Mouse (Mus musculus): ENCODE measurements around the gene Apba2. TPM values are rescaled to one million over a fixed set of nuclear protein-coding genes. Genes with fewer than 3 reads are reported as not detected.

Gene Apba2
- polyA plus RNA-seq, 1 experiment, result not detected

DNA sequence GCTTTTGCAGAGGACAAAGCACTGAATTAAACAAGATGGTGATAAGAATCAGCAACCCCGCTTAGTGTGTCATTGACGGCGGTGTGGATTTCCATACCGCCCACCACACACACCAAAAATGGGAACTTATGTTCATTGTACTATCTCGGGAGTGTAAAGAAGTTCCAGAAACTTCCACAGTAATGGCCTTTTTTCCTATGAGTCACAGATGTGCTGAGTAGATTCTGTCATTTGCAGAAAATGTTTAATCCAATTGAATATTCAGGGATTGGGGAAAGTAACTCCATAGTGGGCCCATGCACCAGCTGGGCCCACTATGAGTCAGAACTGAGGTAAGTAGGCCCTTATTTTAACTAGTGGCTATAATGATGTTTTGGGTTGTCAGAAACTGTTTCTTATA lies 161.0 kb downstream of the Apba2 start:
- Histone ChIP-seq H3K27me3 (ENCODE audit: control insufficient read depth, insufficient read depth, insufficient read length) (no peaks in the 10 kb centered on the region), H3K4me2 (ENCODE audit: low read depth) (no peak overlapping the region), H3K36me3 (ENCODE audit: control insufficient read depth, insufficient read depth) (no peaks in the 10 kb centered on the region), H3K79me2 (ENCODE audit: control insufficient read depth, insufficient read depth) (no peaks in the 10 kb centered on the region), H3ac (ENCODE audit: control insufficient read depth, insufficient read length) (no peak overlapping the region), H3K4me3 (no peak overlapping the region)
- no peak for TF ChIP-seq CEBPB (IDR thresholded peaks at IDR 0.05; ENCODE audit: insufficient read depth, poor library complexity, severe bottlenecking)
- TF ChIP-seq SRF (IDR thresholded peaks at IDR 0.05; ENCODE audit: control insufficient read depth, insufficient read length, low read depth), result no peak
- no peak for TF ChIP-seq TCF3 (IDR thresholded peaks at IDR 0.05; ENCODE audit: insufficient read length, low read depth)
- TF ChIP-seq MYOG (IDR thresholded peaks at IDR 0.05; ENCODE audit: control insufficient read depth in 1 of 3, insufficient read depth in 1 of 3, insufficient read length in 2 of 3, low read depth in 2 of 3), result no peak
- TF ChIP-seq TCF12 (IDR thresholded peaks at IDR 0.05; ENCODE audit: insufficient read depth, poor library complexity, severe bottlenecking), result no peak
- TF ChIP-seq POLR2A (IDR thresholded peaks at IDR 0.05; ENCODE audit: insufficient read length, low read depth), result no peak
- TF ChIP-seq E2F4 (IDR thresholded peaks at IDR 0.05; ENCODE audit: insufficient read depth), result no peak
- TF ChIP-seq POLR2AphosphoS2 (IDR thresholded peaks at IDR 0.05; ENCODE audit: insufficient read length, low read depth), result no peak
- no peak for TF ChIP-seq USF1 (IDR thresholded peaks at IDR 0.05; ENCODE audit: low read depth)
- TF ChIP-seq MAX (IDR thresholded peaks at IDR 0.05; ENCODE audit: low read depth), result no peak
- TF ChIP-seq REST (IDR thresholded peaks at IDR 0.05; ENCODE audit: insufficient read depth, insufficient read length), result no peak
- TF ChIP-seq MYOD1 (IDR thresholded peaks at IDR 0.05; ENCODE audit: control insufficient read depth in 1 of 3, insufficient read length in 2 of 3, low read depth in 2 of 3), result no peak

DNA sequence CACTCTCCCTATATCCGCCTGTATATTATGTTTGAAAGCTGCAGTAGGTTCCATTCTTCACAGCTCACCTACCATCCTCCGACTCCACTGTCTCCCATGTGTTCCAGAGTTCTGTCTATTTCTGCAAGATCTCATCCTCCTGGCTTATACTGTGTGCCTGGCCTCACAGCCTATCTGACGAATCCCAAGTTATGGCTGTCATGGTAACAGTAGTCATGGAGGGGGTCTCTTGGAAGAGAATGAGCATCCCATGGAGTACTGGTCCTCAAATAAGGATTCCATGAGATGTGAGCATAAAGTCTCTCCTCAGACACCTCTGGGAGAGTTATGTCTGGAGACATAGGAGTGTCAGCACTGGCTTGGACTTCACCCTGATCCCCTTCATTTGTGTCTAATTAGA lies 162.1 kb downstream of the Apba2 start:
- no peaks in the 10 kb centered on the region for H3K79me2 ChIP-seq (ENCODE audit: control insufficient read depth, insufficient read depth)
- H3K27me3 ChIP-seq (ENCODE audit: control insufficient read depth, insufficient read depth, insufficient read length), result no peaks in the 10 kb centered on the region
- no peaks in the 10 kb centered on the region for H3K36me3 ChIP-seq (ENCODE audit: control insufficient read depth, insufficient read depth)
- no peak overlapping the region for H3K4me3 ChIP-seq
- H3K4me2 ChIP-seq (ENCODE audit: low read depth), result no peak overlapping the region
- no peak overlapping the region for H3ac ChIP-seq (ENCODE audit: control insufficient read depth, insufficient read length)
- TF ChIP-seq CEBPB (IDR thresholded peaks at IDR 0.05; ENCODE audit: insufficient read depth, poor library complexity, severe bottlenecking) (no peak), USF1 (IDR thresholded peaks at IDR 0.05; ENCODE audit: low read depth) (no peak), MYOG (IDR thresholded peaks at IDR 0.05; ENCODE audit: control insufficient read depth in 1 of 3, insufficient read depth in 1 of 3, insufficient read length in 2 of 3, low read depth in 2 of 3) (no peak), MYOD1 (IDR thresholded peaks at IDR 0.05; ENCODE audit: control insufficient read depth in 1 of 3, insufficient read length in 2 of 3, low read depth in 2 of 3) (no peak), POLR2AphosphoS2 (IDR thresholded peaks at IDR 0.05; ENCODE audit: insufficient read length, low read depth) (no peak), TCF3 (IDR thresholded peaks at IDR 0.05; ENCODE audit: insufficient read length, low read depth) (no peak), MAX (IDR thresholded peaks at IDR 0.05; ENCODE audit: low read depth) (no peak), REST (IDR thresholded peaks at IDR 0.05; ENCODE audit: insufficient read depth, insufficient read length) (no peak), E2F4 (IDR thresholded peaks at IDR 0.05; ENCODE audit: insufficient read depth) (no peak), POLR2A (IDR thresholded peaks at IDR 0.05; ENCODE audit: insufficient read length, low read depth) (no peak), TCF12 (IDR thresholded peaks at IDR 0.05; ENCODE audit: insufficient read depth, poor library complexity, severe bottlenecking) (no peak), SRF (IDR thresholded peaks at IDR 0.05; ENCODE audit: control insufficient read depth, insufficient read length, low read depth) (no peak)

DNA sequence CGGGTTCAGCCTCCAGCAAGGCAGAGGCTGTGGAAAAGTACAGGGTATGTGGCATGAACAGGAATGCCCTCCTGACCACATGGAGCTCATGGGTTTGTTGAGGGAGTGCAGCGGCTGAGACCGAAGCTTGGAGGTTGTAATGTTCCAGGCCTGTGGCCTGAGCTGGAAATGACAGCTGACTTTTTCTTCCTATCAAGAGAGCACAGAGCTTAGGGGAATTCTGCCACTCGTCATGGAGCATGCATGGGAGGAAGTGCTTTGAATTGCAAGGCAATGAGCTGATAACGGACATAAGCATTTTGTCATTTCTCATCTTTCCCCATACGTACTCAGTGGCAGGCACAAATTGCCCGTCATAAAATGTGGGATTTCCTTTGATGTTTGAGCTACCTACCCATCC lies 163.6 kb downstream of the Apba2 start:
- Histone ChIP-seq H3K4me2 (ENCODE audit: low read depth) (no peak overlapping the region), H3K4me3 (no peak overlapping the region), H3ac (ENCODE audit: control insufficient read depth, insufficient read length) (no peak overlapping the region), H3K27me3 (ENCODE audit: control insufficient read depth, insufficient read depth, insufficient read length) (no peaks in the 10 kb centered on the region), H3K36me3 (ENCODE audit: control insufficient read depth, insufficient read depth) (no peaks in the 10 kb centered on the region), H3K79me2 (ENCODE audit: control insufficient read depth, insufficient read depth) (no peaks in the 10 kb centered on the region)
- TF ChIP-seq USF1 (IDR thresholded peaks at IDR 0.05; ENCODE audit: low read depth), result no peak
- TF ChIP-seq MAX (IDR thresholded peaks at IDR 0.05; ENCODE audit: low read depth), result no peak
- TF ChIP-seq MYOG (IDR thresholded peaks at IDR 0.05; ENCODE audit: control insufficient read depth in 1 of 3, insufficient read depth in 1 of 3, insufficient read length in 2 of 3, low read depth in 2 of 3), result no peak
- TF ChIP-seq REST (IDR thresholded peaks at IDR 0.05; ENCODE audit: insufficient read depth, insufficient read length), result no peak
- TF ChIP-seq CEBPB (IDR thresholded peaks at IDR 0.05; ENCODE audit: insufficient read depth, poor library complexity, severe bottlenecking), result no peak
- TF ChIP-seq POLR2A (IDR thresholded peaks at IDR 0.05; ENCODE audit: insufficient read length, low read depth), result no peak
- no peak for TF ChIP-seq POLR2AphosphoS2 (IDR thresholded peaks at IDR 0.05; ENCODE audit: insufficient read length, low read depth)
- no peak for TF ChIP-seq E2F4 (IDR thresholded peaks at IDR 0.05; ENCODE audit: insufficient read depth)
- TF ChIP-seq SRF (IDR thresholded peaks at IDR 0.05; ENCODE audit: control insufficient read depth, insufficient read length, low read depth), result no peak
- no peak for TF ChIP-seq MYOD1 (IDR thresholded peaks at IDR 0.05; ENCODE audit: control insufficient read depth in 1 of 3, insufficient read length in 2 of 3, low read depth in 2 of 3)
- TF ChIP-seq TCF3 (IDR thresholded peaks at IDR 0.05; ENCODE audit: insufficient read length, low read depth), result no peak
- no peak for TF ChIP-seq TCF12 (IDR thresholded peaks at IDR 0.05; ENCODE audit: insufficient read depth, poor library complexity, severe bottlenecking)

DNA sequence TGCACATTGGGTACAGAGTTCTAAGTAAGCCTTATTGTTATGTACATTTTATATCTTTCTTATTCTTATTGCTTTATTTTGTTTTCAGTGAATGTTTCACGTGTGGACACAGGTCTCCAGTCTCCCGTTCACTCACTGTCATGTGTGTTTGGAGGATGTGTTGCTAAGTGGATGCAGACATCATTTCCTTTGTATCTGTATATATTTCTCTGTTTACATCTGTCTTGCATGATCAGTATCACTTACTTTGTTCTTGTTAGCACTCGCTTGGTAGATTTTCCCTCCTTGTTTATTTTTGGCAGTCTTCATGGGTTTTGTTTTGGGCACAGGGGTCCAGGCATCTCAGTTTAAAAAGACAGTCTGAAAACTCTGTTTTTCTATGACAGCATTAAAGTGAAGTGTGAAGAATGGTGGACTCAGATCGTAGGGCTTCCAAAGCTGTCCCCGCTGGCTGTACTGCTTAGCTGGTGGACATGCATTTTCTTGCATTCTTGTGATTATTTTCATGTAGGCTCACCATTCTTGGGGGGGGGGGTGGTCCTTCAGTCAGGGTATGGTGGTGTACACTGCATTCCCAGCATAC lies 164.3 kb downstream of the Apba2 start:
- H3K4me2 ChIP-seq (ENCODE audit: low read depth), result no peak overlapping the region
- no peak for TF ChIP-seq MAX (IDR thresholded peaks at IDR 0.05; ENCODE audit: low read depth)
- TF ChIP-seq USF1 (IDR thresholded peaks at IDR 0.05; ENCODE audit: low read depth), result no peak
- no peak for TF ChIP-seq MYOD1 (IDR thresholded peaks at IDR 0.05; ENCODE audit: control insufficient read depth in 1 of 3, insufficient read length in 2 of 3, low read depth in 2 of 3)
- TF ChIP-seq MYOG (IDR thresholded peaks at IDR 0.05; ENCODE audit: control insufficient read depth in 1 of 3, insufficient read depth in 1 of 3, insufficient read length in 2 of 3, low read depth in 2 of 3), result no peak
- no peak for TF ChIP-seq SRF (IDR thresholded peaks at IDR 0.05; ENCODE audit: control insufficient read depth, insufficient read length, low read depth)
- no peak for TF ChIP-seq E2F4 (IDR thresholded peaks at IDR 0.05; ENCODE audit: insufficient read depth)
- TF ChIP-seq TCF3 (IDR thresholded peaks at IDR 0.05; ENCODE audit: insufficient read length, low read depth), result no peak
- no peak for TF ChIP-seq POLR2A (IDR thresholded peaks at IDR 0.05; ENCODE audit: insufficient read length, low read depth)
- TF ChIP-seq TCF12 (IDR thresholded peaks at IDR 0.05; ENCODE audit: insufficient read depth, poor library complexity, severe bottlenecking), result no peak
- TF ChIP-seq REST (IDR thresholded peaks at IDR 0.05; ENCODE audit: insufficient read depth, insufficient read length), result no peak
- TF ChIP-seq CEBPB (IDR thresholded peaks at IDR 0.05; ENCODE audit: insufficient read depth, poor library complexity, severe bottlenecking), result no peak
- TF ChIP-seq POLR2AphosphoS2 (IDR thresholded peaks at IDR 0.05; ENCODE audit: insufficient read length, low read depth), result no peak
- no peaks in the 10 kb centered on the region for H3K36me3 ChIP-seq (ENCODE audit: control insufficient read depth, insufficient read depth)
- H3K79me2 ChIP-seq (ENCODE audit: control insufficient read depth, insufficient read depth), result no peaks in the 10 kb centered on the region
- no peak overlapping the region for H3ac ChIP-seq (ENCODE audit: control insufficient read depth, insufficient read length)
- H3K27me3 ChIP-seq (ENCODE audit: control insufficient read depth, insufficient read depth, insufficient read length), result no peaks in the 10 kb centered on the region
- no peak overlapping the region for H3K4me3 ChIP-seq

Data from myocyte (in vitro differentiated cells).